Mouse (Mus musculus): ENCODE results near the gene Dcun1d5. TPM values are rescaled to one million over a fixed set of nuclear protein-coding genes. Genes with fewer than 3 reads are reported as not detected.

Dcun1d5 gene
- 148 and 181 TPM in 2 replicates for polyA plus RNA-seq (2015; fragmentation: Nextera tagmentation; extraction: Ambion mirVana)

DNA sequence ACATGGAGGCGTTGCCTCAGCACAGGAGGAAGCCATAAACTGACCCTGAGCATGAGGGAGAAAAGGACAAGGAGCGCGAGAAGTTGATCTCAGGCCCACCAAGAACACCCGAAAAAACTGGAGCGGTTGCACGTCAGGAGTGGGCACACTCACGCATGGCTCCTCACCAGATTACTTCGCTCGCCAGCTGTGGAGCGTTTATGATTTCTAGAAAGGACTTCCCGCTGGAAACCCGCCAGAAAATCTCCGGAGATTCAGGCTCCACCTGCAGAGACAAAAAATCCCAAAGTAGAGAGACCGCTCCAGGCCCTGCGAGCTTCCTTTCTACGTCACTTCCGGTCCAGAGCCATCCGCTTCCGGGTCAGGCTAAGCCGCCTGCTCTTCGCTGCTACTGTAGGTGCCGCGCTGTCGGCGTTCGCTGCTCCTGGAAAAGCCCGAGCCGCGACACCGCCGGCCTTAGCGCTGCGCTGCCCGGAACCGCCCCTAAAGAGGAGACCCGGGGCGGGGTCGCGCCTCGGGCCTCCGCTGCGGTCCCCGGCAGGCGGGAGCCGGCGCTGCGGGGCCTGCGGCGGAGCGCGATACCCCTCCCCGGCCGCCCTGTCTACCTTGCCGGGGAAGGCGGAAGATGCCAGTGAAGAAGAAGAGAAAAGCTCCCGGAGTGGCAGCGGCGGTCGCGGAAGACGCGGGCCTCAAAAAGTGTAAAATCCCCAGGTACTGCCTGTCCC is at the start of gene Dcun1d5, which contains the start of gene Dync2h1:
Gene Dcun1d5 (plus strand): TSS at position 349 of the 725 bp plus-strand sequence.
Gene Dync2h1 (minus strand): TSS at position 275 of the 725 bp plus-strand sequence.

Other genes starting within 250 kb of the Dcun1d5 start
- gene Dync2h1, start 74 bp upstream of the Dcun1d5 start, polyA plus RNA-seq (2015; fragmentation: Nextera tagmentation; extraction: Ambion mirVana): 7.2 and 10.3 TPM in 2 replicates
- 0.79 and 1.8 TPM in 2 replicates for gene Mmp13, start 88.0 kb downstream of the Dcun1d5 start, polyA plus RNA-seq (2015; fragmentation: Nextera tagmentation; extraction: Ambion mirVana)
- 0.80 and 0.84 TPM in 2 replicates for gene Mmp12, start 159.9 kb downstream of the Dcun1d5 start, polyA plus RNA-seq (2015; fragmentation: Nextera tagmentation; extraction: Ambion mirVana)
- gene Mmp1b, start 203.5 kb downstream of the Dcun1d5 start, polyA plus RNA-seq (2015; fragmentation: Nextera tagmentation; extraction: Ambion mirVana): not detected in 2 replicates